Mouse (Mus musculus): ENCODE measurements around the gene Arap2.

DNA sequence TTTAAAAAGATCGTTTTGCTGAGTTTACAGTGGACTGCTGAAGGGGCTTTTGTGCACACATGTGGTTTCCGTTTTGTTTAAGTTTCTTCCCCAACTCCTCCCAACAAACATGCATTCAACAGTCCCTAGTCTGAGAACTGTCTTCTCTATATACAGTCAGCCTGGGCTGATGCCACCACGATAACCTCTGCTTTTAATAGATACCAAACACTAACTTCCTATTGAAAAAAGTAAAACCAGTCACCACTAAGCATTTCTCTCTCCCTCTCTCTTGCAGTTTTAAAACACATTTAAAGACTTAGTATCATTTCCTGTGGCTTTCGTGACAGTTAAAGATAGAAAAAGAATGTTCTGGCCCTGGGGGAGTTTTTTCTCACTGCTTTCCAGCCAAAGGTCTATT, 50.5 kb downstream of the Arap2 start:
- TF ChIP-seq CTCF (IDR thresholded peaks at IDR 0.05; ENCODE audit: low read depth) = no peak
- TF ChIP-seq EP300 (IDR thresholded peaks at IDR 0.05; ENCODE audit: low read depth) = no peak
